Mouse (Mus musculus): ENCODE results near the gene Capzb. TPM values are rescaled to one million over a fixed set of nuclear protein-coding genes. Genes with fewer than 3 reads are reported as not detected.

The Capzb gene
- polyA plus RNA-seq, 1 experiment from 2014 or later: 278 TPM

DNA sequence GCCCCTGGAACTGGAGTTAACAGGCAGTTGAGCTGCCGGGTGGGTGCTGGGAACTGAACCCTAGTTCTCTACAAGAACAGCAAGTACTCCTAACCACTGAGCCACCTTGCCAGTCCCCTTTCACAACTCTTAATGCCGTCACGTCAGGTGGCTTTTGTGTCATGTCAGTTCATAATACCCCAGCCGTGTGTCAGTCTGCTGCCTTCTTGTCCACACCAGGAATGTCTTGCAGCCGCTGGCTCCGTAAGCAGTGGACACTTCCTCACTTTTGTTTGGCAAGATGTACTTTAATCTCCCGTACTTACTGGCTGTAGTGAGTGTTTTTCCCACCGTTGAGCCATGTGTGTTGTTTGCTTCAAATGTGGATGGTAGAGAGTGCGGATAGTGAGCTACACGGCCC is 20.4 kb downstream of the Capzb start:
- H3K9ac ChIP-seq (ENCODE audit: low read length): no peak overlapping the region
- H3K9me3 ChIP-seq (replicated peaks; ENCODE audit: control insufficient read depth, low read length): no peaks in the 10 kb centered on the region
- no peak for DNase-seq (ENCODE audit: low spot score)
- ATAC-seq: no peak
- WGBS: 81% methylated on average over 10 of the region's 10 CpGs
- 0 out of 2 replicates have a peak, but pooled peaks cover 3% of the 10 kb centered on the region for H3K36me3 ChIP-seq (ENCODE audit: control insufficient read depth, insufficient read depth, low read length)
- no peak overlapping the region for H3K4me2 ChIP-seq (ENCODE audit: low read length)
- H3K27me3 ChIP-seq (replicated peaks; ENCODE audit: control insufficient read depth, insufficient read depth, low read length): no peaks in the 10 kb centered on the region
- H3K27ac ChIP-seq (ENCODE audit: low read depth, low read length): no peak overlapping the region
- H3K4me3 ChIP-seq (ENCODE audit: low read depth, low read length): no peak overlapping the region
- no peaks in the 10 kb centered on the region for H3K4me1 ChIP-seq (ENCODE audit: control insufficient read depth, insufficient read depth, low read length)

DNA sequence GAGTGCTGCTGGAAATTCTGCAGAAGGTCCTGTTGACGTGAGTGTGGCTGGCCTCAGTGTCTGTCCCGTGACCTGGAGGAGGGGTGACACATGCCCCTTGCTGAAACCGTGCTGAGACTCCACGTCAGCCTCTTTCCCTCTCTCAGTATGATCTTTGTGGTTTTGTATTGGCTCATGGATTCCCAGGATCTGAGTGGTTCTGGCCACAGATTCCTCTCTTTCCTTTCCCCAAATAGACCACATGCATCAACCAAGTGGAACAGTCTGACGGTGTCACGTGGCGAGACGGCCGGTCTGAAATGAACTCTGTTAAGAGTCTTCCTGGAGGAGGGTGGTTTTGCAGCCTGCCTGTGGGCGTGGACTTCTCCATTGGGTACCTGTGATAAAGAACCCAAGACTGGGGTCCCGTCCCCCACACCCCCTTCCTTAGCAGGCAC is 21.3 kb downstream of the Capzb start:
- H3K9ac ChIP-seq (ENCODE audit: low read length): no peak overlapping the region
- no peak for DNase-seq (ENCODE audit: low spot score)
- ATAC-seq: no peak
- H3K4me1 ChIP-seq (ENCODE audit: control insufficient read depth, insufficient read depth, low read length): no peaks in the 10 kb centered on the region
- WGBS: 89% methylated on average over 11 of the region's 11 CpGs
- no peak overlapping the region for H3K4me2 ChIP-seq (ENCODE audit: low read length)
- H3K4me3 ChIP-seq (ENCODE audit: low read depth, low read length): no peak overlapping the region
- no peaks in the 10 kb centered on the region for H3K9me3 ChIP-seq (replicated peaks; ENCODE audit: control insufficient read depth, low read length)
- H3K27me3 ChIP-seq (replicated peaks; ENCODE audit: control insufficient read depth, insufficient read depth, low read length): no peaks in the 10 kb centered on the region
- no peak overlapping the region for H3K27ac ChIP-seq (ENCODE audit: low read depth, low read length)
- 0 out of 2 replicates have a peak, but pooled peaks cover 3% of the 10 kb centered on the region for H3K36me3 ChIP-seq (ENCODE audit: control insufficient read depth, insufficient read depth, low read length)

DNA sequence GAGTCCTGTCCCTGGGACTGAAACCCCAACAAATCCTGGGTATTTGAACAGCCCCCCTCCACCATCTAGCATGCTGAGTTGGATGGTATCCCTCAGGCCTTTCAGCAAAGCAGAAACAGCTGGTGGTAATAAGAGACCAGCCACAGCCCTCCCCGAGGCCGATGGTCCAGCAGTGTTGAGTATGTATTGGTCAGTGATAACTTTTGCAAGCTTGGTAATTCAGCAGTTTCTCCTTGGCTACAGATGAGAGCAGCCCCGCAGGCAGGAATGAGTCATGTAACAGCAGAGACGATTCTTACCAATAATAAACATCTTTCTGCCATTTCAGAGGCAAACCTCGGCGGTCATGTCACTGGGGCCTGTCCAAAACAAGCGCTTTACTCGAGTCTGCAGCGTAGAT is 23.9 kb downstream of the Capzb start:
- H3K4me1 ChIP-seq (ENCODE audit: control insufficient read depth, insufficient read depth, low read length): no peaks in the 10 kb centered on the region
- H3K4me2 ChIP-seq (ENCODE audit: low read length): no peak overlapping the region
- H3K36me3 ChIP-seq (ENCODE audit: control insufficient read depth, insufficient read depth, low read length): 0 out of 2 replicates have a peak, but pooled peaks cover 3% of the 10 kb centered on the region
- no peaks in the 10 kb centered on the region for H3K27me3 ChIP-seq (replicated peaks; ENCODE audit: control insufficient read depth, insufficient read depth, low read length)
- WGBS: 94% methylated on average over 9 of the region's 9 CpGs
- H3K9ac ChIP-seq (ENCODE audit: low read length): no peak overlapping the region
- H3K9me3 ChIP-seq (replicated peaks; ENCODE audit: control insufficient read depth, low read length): no peaks in the 10 kb centered on the region
- no peak overlapping the region for H3K4me3 ChIP-seq (ENCODE audit: low read depth, low read length)
- no peak overlapping the region for H3K27ac ChIP-seq (ENCODE audit: low read depth, low read length)
- DNase-seq (ENCODE audit: low spot score) (no peak), ATAC-seq (no peak)

DNA sequence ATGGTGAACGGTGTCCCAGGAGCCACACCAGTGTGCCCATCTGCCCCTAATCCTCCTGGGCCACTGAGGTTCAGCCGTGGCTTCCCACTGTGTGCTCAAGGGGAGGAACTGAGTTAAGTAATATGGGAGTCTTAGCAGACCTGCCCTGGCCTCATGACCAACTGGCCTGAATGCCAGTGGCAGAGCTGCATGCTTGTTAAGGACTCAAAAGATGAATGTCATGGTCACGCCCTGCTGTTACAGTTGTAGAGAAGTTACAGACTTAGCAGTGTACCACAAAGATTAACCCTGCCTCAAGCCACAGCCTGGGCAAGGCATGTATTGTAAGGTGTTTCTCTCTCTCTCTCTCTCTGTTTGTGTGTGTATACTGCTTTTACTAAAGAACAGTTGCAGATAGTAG is 25.8 kb downstream of the Capzb start:
- Histone ChIP-seq H3K27ac (ENCODE audit: low read depth, low read length) (no peak overlapping the region), H3K36me3 (ENCODE audit: control insufficient read depth, insufficient read depth, low read length) (no peaks in the 10 kb centered on the region), H3K4me1 (ENCODE audit: control insufficient read depth, insufficient read depth, low read length) (no peaks in the 10 kb centered on the region), H3K4me3 (ENCODE audit: low read depth, low read length) (no peak overlapping the region), H3K27me3 (replicated peaks; ENCODE audit: control insufficient read depth, insufficient read depth, low read length) (no peaks in the 10 kb centered on the region), H3K9ac (ENCODE audit: low read length) (no peak overlapping the region), H3K4me2 (ENCODE audit: low read length) (no peak overlapping the region), H3K9me3 (replicated peaks; ENCODE audit: control insufficient read depth, low read length) (no peaks in the 10 kb centered on the region)
- 85% methylated on average over 3 of the region's 3 CpGs for WGBS
- DNase-seq (ENCODE audit: low spot score): no peak
- no peak for ATAC-seq

DNA sequence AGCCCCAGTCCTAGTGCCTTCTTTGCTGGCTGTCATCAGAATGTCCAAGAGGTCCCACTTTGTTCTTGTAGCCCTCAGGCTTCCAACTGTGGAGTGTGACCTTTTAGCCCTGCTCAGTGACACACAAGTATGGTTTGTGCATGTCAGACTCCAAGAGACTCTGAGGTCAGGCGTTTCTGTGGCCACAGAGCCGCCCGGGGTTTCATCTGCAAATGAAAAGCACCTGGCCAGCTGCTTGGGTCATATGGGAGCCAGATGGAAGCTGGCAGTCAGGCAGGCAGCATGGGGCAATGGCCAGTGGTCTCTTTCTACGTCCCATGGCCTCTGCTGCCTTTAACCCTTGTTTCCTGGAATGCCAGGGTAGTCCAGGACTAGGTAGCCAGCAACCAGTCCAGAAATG is 27.0 kb downstream of the Capzb start:
- Histone ChIP-seq H3K36me3 (ENCODE audit: control insufficient read depth, insufficient read depth, low read length) (no peaks in the 10 kb centered on the region), H3K9ac (ENCODE audit: low read length) (no peak overlapping the region), H3K9me3 (replicated peaks; ENCODE audit: control insufficient read depth, low read length) (no peaks in the 10 kb centered on the region), H3K27me3 (replicated peaks; ENCODE audit: control insufficient read depth, insufficient read depth, low read length) (no peaks in the 10 kb centered on the region), H3K27ac (ENCODE audit: low read depth, low read length) (no peak overlapping the region), H3K4me2 (ENCODE audit: low read length) (no peak overlapping the region), H3K4me3 (ENCODE audit: low read depth, low read length) (no peak overlapping the region), H3K4me1 (ENCODE audit: control insufficient read depth, insufficient read depth, low read length) (no peaks in the 10 kb centered on the region)
- 88% methylated on average over 4 of the region's 4 CpGs for WGBS
- no peak for DNase-seq (ENCODE audit: low spot score)
- ATAC-seq: no peak

DNA sequence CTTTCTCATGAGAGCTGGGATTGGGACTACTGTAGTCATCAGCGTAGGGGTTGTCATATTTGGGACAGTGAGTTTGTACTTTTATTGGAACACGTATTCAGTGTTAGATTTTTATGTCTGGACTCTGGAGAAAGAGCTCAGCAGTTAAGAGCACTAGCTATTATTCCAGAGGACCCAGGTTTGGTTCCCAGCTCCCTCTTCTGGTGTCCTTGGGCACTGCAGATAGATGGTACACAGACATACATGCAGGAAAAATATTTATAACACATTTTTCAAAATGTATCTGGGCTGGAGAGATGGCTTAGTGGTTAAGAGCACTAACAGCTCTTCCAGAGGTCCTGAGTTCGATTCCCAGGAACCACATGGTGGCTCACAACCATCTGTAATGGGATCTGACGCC is 28.3 kb downstream of the Capzb start:
- Histone ChIP-seq H3K36me3 (ENCODE audit: control insufficient read depth, insufficient read depth, low read length) (peaks cover 3% of the 10 kb centered on the region; the same call in 1 of the 2 replicates), H3K27me3 (replicated peaks; ENCODE audit: control insufficient read depth, insufficient read depth, low read length) (no peaks in the 10 kb centered on the region), H3K4me1 (ENCODE audit: control insufficient read depth, insufficient read depth, low read length) (no peaks in the 10 kb centered on the region), H3K9me3 (replicated peaks; ENCODE audit: control insufficient read depth, low read length) (no peaks in the 10 kb centered on the region), H3K9ac (ENCODE audit: low read length) (no peak overlapping the region), H3K27ac (ENCODE audit: low read depth, low read length) (no peak overlapping the region), H3K4me3 (ENCODE audit: low read depth, low read length) (no peak overlapping the region), H3K4me2 (ENCODE audit: low read length) (no peak overlapping the region)
- ATAC-seq (no peak), DNase-seq (ENCODE audit: low spot score) (no peak)
- 95% methylated on average over 4 of the region's 4 CpGs for whole genome bisulfite sequencing

DNA sequence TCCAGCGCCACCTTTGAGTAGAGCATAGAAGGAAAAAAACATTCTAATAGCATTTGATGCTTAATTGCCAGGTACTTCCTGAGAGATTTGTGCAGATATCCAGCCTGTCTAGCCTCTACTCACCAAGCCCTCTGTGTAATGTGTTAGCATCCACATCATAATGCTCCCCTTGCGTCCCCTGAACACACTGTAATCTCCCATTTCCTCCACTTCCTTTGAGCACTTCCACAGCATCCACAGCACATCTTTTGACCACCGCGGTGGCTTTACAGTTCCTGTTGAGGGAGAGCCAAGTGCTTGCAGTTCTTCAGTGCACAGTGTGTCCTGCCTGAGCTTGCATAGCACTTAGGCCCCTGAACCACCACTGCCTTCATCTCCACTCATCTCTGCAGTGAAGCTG is 29.1 kb downstream of the Capzb start:
- H3K9ac ChIP-seq (ENCODE audit: low read length): no peak overlapping the region
- no peak overlapping the region for H3K27ac ChIP-seq (ENCODE audit: low read depth, low read length)
- peaks cover 8% of the 10 kb centered on the region; the same call in 1 of the 2 replicates for H3K36me3 ChIP-seq (ENCODE audit: control insufficient read depth, insufficient read depth, low read length)
- ATAC-seq: no peak
- H3K4me3 ChIP-seq (ENCODE audit: low read depth, low read length): no peak overlapping the region
- H3K4me1 ChIP-seq (ENCODE audit: control insufficient read depth, insufficient read depth, low read length): no peaks in the 10 kb centered on the region
- no peak overlapping the region for H3K4me2 ChIP-seq (ENCODE audit: low read length)
- WGBS: 95% methylated on average over 4 of the region's 4 CpGs
- H3K27me3 ChIP-seq (replicated peaks; ENCODE audit: control insufficient read depth, insufficient read depth, low read length): no peaks in the 10 kb centered on the region
- no peaks in the 10 kb centered on the region for H3K9me3 ChIP-seq (replicated peaks; ENCODE audit: control insufficient read depth, low read length)
- no peak for DNase-seq (ENCODE audit: low spot score)

DNA sequence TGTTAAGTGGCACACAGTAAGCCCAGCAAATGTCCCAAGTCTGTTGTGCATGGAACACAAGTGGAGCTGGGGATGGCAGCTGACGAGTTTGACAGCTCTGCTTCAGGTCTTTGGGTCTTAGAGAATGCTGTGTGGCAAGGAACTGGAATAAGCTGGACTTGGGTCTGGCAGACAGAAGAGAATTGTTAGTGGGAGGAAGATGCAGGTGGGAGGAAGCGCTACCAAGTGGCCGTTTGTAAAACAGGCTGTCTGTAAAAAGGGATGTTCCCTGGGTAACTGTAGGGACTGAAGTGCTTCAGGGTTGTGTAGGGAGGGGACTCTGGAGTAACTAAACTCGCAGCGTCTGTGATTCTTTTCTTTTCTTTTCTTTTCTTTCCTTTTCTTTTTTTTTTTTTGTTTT is 32.4 kb downstream of the Capzb start:
- H3K9me3 ChIP-seq (replicated peaks; ENCODE audit: control insufficient read depth, low read length): no peaks in the 10 kb centered on the region
- H3K36me3 ChIP-seq (ENCODE audit: control insufficient read depth, insufficient read depth, low read length): peaks cover 8% of the 10 kb centered on the region; the same call in 1 of the 2 replicates
- no peak overlapping the region for H3K9ac ChIP-seq (ENCODE audit: low read length)
- 75% methylated on average over 5 of the region's 5 CpGs for WGBS
- H3K27ac ChIP-seq (ENCODE audit: low read depth, low read length): no peak overlapping the region
- ATAC-seq (no peak), DNase-seq (ENCODE audit: low spot score) (no peak)
- no peaks in the 10 kb centered on the region for H3K27me3 ChIP-seq (replicated peaks; ENCODE audit: control insufficient read depth, insufficient read depth, low read length)
- no peak overlapping the region for H3K4me2 ChIP-seq (ENCODE audit: low read length)
- no peaks in the 10 kb centered on the region for H3K4me1 ChIP-seq (ENCODE audit: control insufficient read depth, insufficient read depth, low read length)
- H3K4me3 ChIP-seq (ENCODE audit: low read depth, low read length): no peak overlapping the region

DNA sequence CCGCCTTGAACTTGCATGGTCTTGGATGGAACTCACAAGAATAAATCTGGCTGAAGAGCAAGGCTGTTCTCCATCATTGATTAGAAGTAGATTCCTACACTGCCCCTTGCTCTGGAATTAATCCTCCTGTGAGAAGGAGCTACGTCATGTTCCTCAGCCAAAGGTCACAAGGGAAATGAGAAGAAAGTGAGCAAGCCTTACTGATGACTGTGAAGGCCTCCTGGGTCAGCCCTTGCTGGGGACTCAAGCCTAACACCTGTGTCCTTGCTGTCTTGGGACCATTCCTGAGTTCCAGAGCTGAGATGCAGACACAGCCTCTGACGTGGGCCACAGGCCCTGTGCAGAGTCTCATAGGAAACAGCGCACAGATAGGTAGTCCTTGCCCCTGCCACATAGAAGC is 33.2 kb downstream of the Capzb start:
- Histone ChIP-seq H3K4me3 (ENCODE audit: low read depth, low read length) (no peak overlapping the region), H3K9me3 (replicated peaks; ENCODE audit: control insufficient read depth, low read length) (no peaks in the 10 kb centered on the region), H3K27ac (ENCODE audit: low read depth, low read length) (no peak overlapping the region), H3K36me3 (ENCODE audit: control insufficient read depth, insufficient read depth, low read length) (peaks cover 8% of the 10 kb centered on the region; the same call in 1 of the 2 replicates), H3K4me2 (ENCODE audit: low read length) (no peak overlapping the region), H3K4me1 (ENCODE audit: control insufficient read depth, insufficient read depth, low read length) (0 out of 2 replicates have a peak, but pooled peaks cover 3% of the 10 kb centered on the region), H3K9ac (ENCODE audit: low read length) (no peak overlapping the region), H3K27me3 (replicated peaks; ENCODE audit: control insufficient read depth, insufficient read depth, low read length) (no peaks in the 10 kb centered on the region)
- 95% methylated on average over 4 of the region's 4 CpGs for WGBS
- ATAC-seq: no peak
- DNase-seq (ENCODE audit: low spot score): no peak

Measured in forebrain, embryonic 14.5 days (tissue).